8 mouse cellular contexts compared by ENCODE assay signal in genomic region chr1:57775496-57775790, GRCm38 (mm10). TPM values are rescaled to one million over a fixed set of nuclear protein-coding genes. Genes with fewer than 3 reads are reported as not detected.
A peak's percentile ranks its signal among the peaks of the same experiment; 100 is the strongest.
DNase-seq lines count a peak whose midpoint lies in the region; ATAC-seq and TF ChIP-seq lines count a peak whose summit lies in the region.

No protein-coding gene starts in this region.

- H3K9ac ChIP-seq in heart, embryonic 16.5 days (ENCODE audit: low read length): peak overlapping the region; percentile 96
- peak overlapping the region; percentile 27; the same call in 1 of the 2 replicates for H3K9ac ChIP-seq in liver, embryonic 14.5 days (replicated peaks)
- H3K9ac ChIP-seq in stomach, embryonic 16.5 days (ENCODE audit: low read length): peak overlapping the region; percentile 99

- no peak for DNase-seq in lung, adult 2 months
- no peak for DNase-seq in lung, postnatal 10 days
- DNase-seq in embryo, embryonic 10.5 days (ENCODE audit: low spot score): peak; percentile 63
- no peak for DNase-seq in liver, embryonic 14.5 days (ENCODE audit: low read depth in 3 of 3, low spot score in 3 of 3)
- DNase-seq in left cerebral cortex, postnatal 36 days (ENCODE audit: low spot score in 2 of 2): no peak
- no peak for DNase-seq in MN1 (ENCODE audit: low spot score)

- peak overlapping the region; percentile 67 for H3K4me3 ChIP-seq in lung, adult 2 months (replicated peaks; ENCODE audit: extremely low read depth, low read depth, low read length)
- peak overlapping the region; percentile 87 for H3K4me3 ChIP-seq in heart, embryonic 16.5 days (ENCODE audit: low read length)
- H3K4me3 ChIP-seq in liver, embryonic 14.5 days (ENCODE audit: insufficient read depth in 1 of 2, low read depth in 2 of 2, low read length in 2 of 2): peak overlapping the region; percentile 54 to 58
- peak overlapping the region; percentile 89 for H3K4me3 ChIP-seq in stomach, embryonic 16.5 days (replicated peaks; ENCODE audit: low read length)

- peak overlapping the region; percentile 88 for H3K4me2 ChIP-seq in heart, embryonic 16.5 days (ENCODE audit: low read depth, low read length)
- H3K4me2 ChIP-seq in liver, embryonic 14.5 days (ENCODE audit: low read depth): peak overlapping the region; percentile 52
- H3K4me2 ChIP-seq in stomach, embryonic 16.5 days (ENCODE audit: low read depth, low read length): peak overlapping the region; percentile 72

- TF ChIP-seq EP300 in liver, embryonic 14.5 days (IDR thresholded peaks at IDR 0.05; ENCODE audit: low read depth): no peak

- TF ChIP-seq CTCF in lung, adult 2 months (IDR thresholded peaks at IDR 0.05; ENCODE audit: insufficient read depth, low read length): no peak
- no peak for TF ChIP-seq CTCF in liver, embryonic 14.5 days (IDR thresholded peaks at IDR 0.05; ENCODE audit: low read depth)

- H3K27ac ChIP-seq in heart, embryonic 16.5 days (ENCODE audit: low read length): peak overlapping the region; percentile 97
- no peak overlapping the region for H3K27ac ChIP-seq in liver, embryonic 14.5 days
- peak overlapping the region; percentile 98 for H3K27ac ChIP-seq in stomach, embryonic 16.5 days (ENCODE audit: low read length)

- no peaks in the 10 kb centered on the region for H3K36me3 ChIP-seq in heart, embryonic 16.5 days (ENCODE audit: control insufficient read depth, insufficient read depth)
- H3K36me3 ChIP-seq in liver, embryonic 14.5 days (replicated peaks; ENCODE audit: control insufficient read depth, insufficient read depth, low read depth): no peaks in the 10 kb centered on the region
- H3K36me3 ChIP-seq in stomach, embryonic 16.5 days (ENCODE audit: control insufficient read depth, insufficient read depth, low read length): no peaks in the 10 kb centered on the region

- H3K27me3 ChIP-seq in heart, embryonic 16.5 days (ENCODE audit: control insufficient read depth, insufficient read depth, low read length): no peaks in the 10 kb centered on the region
- H3K27me3 ChIP-seq in liver, embryonic 14.5 days (ENCODE audit: control insufficient read depth, insufficient read depth, low read length): peaks cover 27% of the 10 kb centered on the region
- H3K27me3 ChIP-seq in stomach, embryonic 16.5 days (ENCODE audit: control insufficient read depth, insufficient read depth, low read length): no peaks in the 10 kb centered on the region

- no peaks in the 10 kb centered on the region for H3K9me3 ChIP-seq in heart, embryonic 16.5 days (replicated peaks; ENCODE audit: control insufficient read depth, low read length)
- H3K9me3 ChIP-seq in liver, embryonic 14.5 days (ENCODE audit: control insufficient read depth, low read length): no peaks in the 10 kb centered on the region
- H3K9me3 ChIP-seq in stomach, embryonic 16.5 days (replicated peaks; ENCODE audit: control insufficient read depth, low read length): no peaks in the 10 kb centered on the region

- 0 out of 2 replicates have a peak, but pooled peaks have one; percentile 9 for TF ChIP-seq POLR2A in lung, adult 2 months (IDR thresholded peaks at IDR 0.05; ENCODE audit: borderline replicate concordance, extremely low read depth, low read depth, low read length)

- intact Hi-C loops in left cerebral cortex, postnatal 36 days (cut with DNase I): loop anchor here (2.0 kb wide), 1 partner anchor 347 kb away; no protein-coding TSS in a partner anchor

- ATAC-seq in heart, embryonic 16.5 days (replicated peaks; ENCODE audit: extremely low read depth, insufficient read depth, low FRiP score): peak; percentile 3; the same call in 1 of the 2 replicates
- ATAC-seq in liver, embryonic 14.5 days (ENCODE audit: insufficient read depth): no peak
- ATAC-seq in stomach, embryonic 16.5 days (ENCODE audit: insufficient read depth, low FRiP score): no peak

- under 1% methylated on average over 14 of the region's 14 CpGs for WGBS in lung, adult 2 months
- WGBS in heart, embryonic 16.5 days: 1% methylated on average over 14 of the region's 14 CpGs
- 1% methylated on average over 14 of the region's 14 CpGs for WGBS in liver, embryonic 14.5 days (ENCODE audit: insufficient replicate concordance)
- under 1% methylated on average over 14 of the region's 14 CpGs for WGBS in stomach, embryonic 16.5 days

- H3K4me1 ChIP-seq in lung, adult 2 months (ENCODE audit: control insufficient read depth, insufficient read depth, low read length): no peaks in the 10 kb centered on the region; the same call in 1 of the 2 replicates
- 0 out of 2 replicates have a peak, but pooled peaks cover 2% of the 10 kb centered on the region for H3K4me1 ChIP-seq in heart, embryonic 16.5 days (ENCODE audit: control insufficient read depth, insufficient read depth, low read length)
- H3K4me1 ChIP-seq in liver, embryonic 14.5 days (replicated peaks; ENCODE audit: control insufficient read depth in 2 of 2, insufficient read depth in 2 of 2, low read length in 1 of 2): 0 out of 4 replicates have a peak, but pooled peaks cover 0 to 2% of the 10 kb centered on the region in 2 experiments
- no peaks in the 10 kb centered on the region for H3K4me1 ChIP-seq in stomach, embryonic 16.5 days (ENCODE audit: control insufficient read depth, insufficient read depth, low read length)

RNA-seq across cellular contexts. Expression of gene Spats2l, which starts 1.5 kb away (rescaled TPM):
- 6.7 and 7.4 TPM in 2 replicates for polyA plus RNA-seq in lung, adult 2 months (2012; rRNA removed)
- polyA plus RNA-seq in heart, embryonic 16.5 days (2015; fragmentation: Nextera tagmentation; extraction: Ambion mirVana): 61.5 and 63.1 TPM in 2 replicates
- polyA plus RNA-seq in liver, embryonic 14.5 days (2012; rRNA removed): 2.2 and 2.8 TPM in 2 replicates
- polyA plus RNA-seq in liver, embryonic 14.5 days (2014; fragmentation: Nextera tagmentation; extraction: Ambion mirVana): 7.6 and 9.9 TPM in 2 replicates
- polyA plus RNA-seq in stomach, embryonic 16.5 days (2015; fragmentation: Nextera tagmentation; extraction: Ambion mirVana): 88.6 and 95.9 TPM in 2 replicates
- 10 to 100 TPM; 40.4 to 42.7 TPM for total RNA-seq in left cerebral cortex, postnatal 36 days (2021)

Comparison
In these comparisons a context has a peak if more than half of its experiments do, and no peak if none do; other contexts are left out.
1. H3K9ac ChIP-seq: peak in every context shown above with its lines; median percentile 99 in stomach, embryonic 16.5 days; 96 in heart, embryonic 16.5 days; 27 in liver, embryonic 14.5 days.